Mouse (Mus musculus) lung, postnatal 0 days (tissue): ENCODE measurements around the gene Mgat5.

Source experiments
- CTCF ChIP-seq: IDR thresholded peaks from 2 replicates; pipeline ENCODE4 v1.5.1; 2016; ENCODE audit warnings: antibody characterized with exemption, mild to moderate bottlenecking
- EP300 ChIP-seq: IDR thresholded peaks from 2 replicates; pipeline ENCODE4 v1.6.1; 2016; ENCODE audit warnings: antibody characterized with exemption, mild to moderate bottlenecking, control low read depth

GRCm38 (mm10) chr1:127508921-127509320 is 304.1 kb downstream of the Mgat5 start:
- no peak for TF ChIP-seq CTCF
- TF ChIP-seq EP300: no peak
